Comparison of ENCODE assay signal across 12 mouse cellular contexts in genomic region chr9:42642821-42643220, GRCm38 (mm10).
DNase-seq lines count a peak whose midpoint lies in the region; ATAC-seq and TF ChIP-seq lines count a peak whose summit lies in the region.
"Had no signal": no experiment of that assay in that cellular context is flagged by ENCODE, and none has a peak within 500 bp of the region (broad histone marks: within the 10 kb centered on the region; RNA-seq: fewer than 3 reads in every experiment).

No protein-coding gene starts in this region.

- H3K27me3 ChIP-seq in forebrain, embryonic 12.5 days, result peaks cover 3% of the 10 kb centered on the region; the same call in 1 of the 2 replicates
- H3K27me3 ChIP-seq in heart, embryonic 12.5 days (replicated peaks), result peaks cover 24% of the 10 kb centered on the region
- H3K27me3 ChIP-seq: embryonic facial prominence, embryonic 13.5 days had no signal

- 34% methylated on average over 5 of the region's 5 CpGs for WGBS in forebrain, embryonic 12.5 days
- 44% methylated on average over 5 of the region's 5 CpGs for WGBS in heart, embryonic 12.5 days

- H3K9me3 ChIP-seq in forebrain, embryonic 12.5 days, result no peaks in the 10 kb centered on the region
- no peaks in the 10 kb centered on the region for H3K9me3 ChIP-seq in heart, embryonic 12.5 days (replicated peaks)
- H3K9me3 ChIP-seq: embryonic facial prominence, embryonic 13.5 days had no signal

- intact Hi-C loops in left cerebral cortex, postnatal 25 days (cut with DNase I), result loop anchor here (10.0 kb wide), 1 partner anchor 318 kb away; no protein-coding TSS in a partner anchor

- no peaks in the 10 kb centered on the region for H3K36me3 ChIP-seq in forebrain, embryonic 12.5 days (replicated peaks)
- no peaks in the 10 kb centered on the region for H3K36me3 ChIP-seq in heart, embryonic 12.5 days
- H3K36me3 ChIP-seq: embryonic facial prominence, embryonic 13.5 days had no signal

- peak; percentile 95 for DNase-seq in brain, adult 2 months (ENCODE audit: low read depth, low spot score)
- DNase-seq in layer of hippocampus, adult 2 months (ENCODE audit: low spot score in 2 of 2), result peak; percentile 73 to 86
- peak; percentile 84 to 96 for DNase-seq in left cerebral cortex, postnatal 25 days (ENCODE audit: low spot score in 2 of 2)
- no peak for DNase-seq in urinary bladder, postnatal 25 days (ENCODE audit: low spot score)
- DNase-seq: gastrocnemius, postnatal 36 days; lung, adult 2 months; thymus, postnatal 4 days had no signal

- H3K4me1 ChIP-seq in forebrain, embryonic 12.5 days, result peaks cover 44% of the 10 kb centered on the region
- H3K4me1 ChIP-seq in heart, embryonic 12.5 days (replicated peaks), result no peaks in the 10 kb centered on the region

- no peak overlapping the region for H3K4me2 ChIP-seq in forebrain, embryonic 12.5 days
- H3K4me2 ChIP-seq in heart, embryonic 12.5 days, result no peak overlapping the region
- H3K4me2 ChIP-seq: embryonic facial prominence, embryonic 13.5 days had no signal

- H3K9ac ChIP-seq in forebrain, embryonic 12.5 days, result no peak overlapping the region
- H3K9ac ChIP-seq in heart, embryonic 12.5 days, result no peak overlapping the region
- H3K9ac ChIP-seq: embryonic facial prominence, embryonic 13.5 days had no signal

- peak; percentile 79; the same call in 1 of the 2 replicates for ATAC-seq in forebrain, embryonic 12.5 days (ENCODE audit: low FRiP score)
- no peak for ATAC-seq in megakaryocyte progenitor cell, adult 5-6 weeks (replicated peaks; ENCODE audit: poor library complexity)
- ATAC-seq in heart, embryonic 12.5 days (ENCODE audit: insufficient number of reproducible peaks, low FRiP score), result no peak

- no peak for TF ChIP-seq CTCF in layer of hippocampus, adult 2 months (conservative IDR thresholded peaks at IDR 0.05)

- H3K4me3 ChIP-seq in forebrain, embryonic 12.5 days (replicated peaks), result no peak overlapping the region
- no peak overlapping the region for H3K4me3 ChIP-seq in layer of hippocampus, adult 2 months
- H3K4me3 ChIP-seq in heart, embryonic 12.5 days, result no peak overlapping the region
- H3K4me3 ChIP-seq: embryonic facial prominence, embryonic 13.5 days; myocyte had no signal

- H3K27ac ChIP-seq in forebrain, embryonic 12.5 days, result 0 out of 2 replicates have a peak overlapping the region, but pooled peaks have one; percentile 36
- H3K27ac ChIP-seq in layer of hippocampus, adult 2 months, result peak overlapping the region; percentile 82
- H3K27ac ChIP-seq in heart, embryonic 12.5 days (ENCODE audit: poor library complexity, severe bottlenecking), result no peak overlapping the region
- H3K27ac ChIP-seq: embryonic facial prominence, embryonic 13.5 days had no signal
